Mouse (Mus musculus) leukemia stem cell, adult 10-12 weeks (primary cell): ENCODE measurements around the gene Lpcat4. TPM values are rescaled to one million over a fixed set of nuclear protein-coding genes. Genes with fewer than 3 reads are reported as not detected.

Experiments used
- polyA plus RNA-seq: library from polyadenylated mRNA; stranded (reverse); fragments of >175 nt; gene quantifications from 2 replicates; pipeline ENCODE4 v1.2.3, GENCODE M21; 2012; ENCODE audit warnings: low replicate concordance

The Lpcat4 gene
- 32.0 and 38.3 TPM in 2 replicates for polyA plus RNA-seq

DNA sequence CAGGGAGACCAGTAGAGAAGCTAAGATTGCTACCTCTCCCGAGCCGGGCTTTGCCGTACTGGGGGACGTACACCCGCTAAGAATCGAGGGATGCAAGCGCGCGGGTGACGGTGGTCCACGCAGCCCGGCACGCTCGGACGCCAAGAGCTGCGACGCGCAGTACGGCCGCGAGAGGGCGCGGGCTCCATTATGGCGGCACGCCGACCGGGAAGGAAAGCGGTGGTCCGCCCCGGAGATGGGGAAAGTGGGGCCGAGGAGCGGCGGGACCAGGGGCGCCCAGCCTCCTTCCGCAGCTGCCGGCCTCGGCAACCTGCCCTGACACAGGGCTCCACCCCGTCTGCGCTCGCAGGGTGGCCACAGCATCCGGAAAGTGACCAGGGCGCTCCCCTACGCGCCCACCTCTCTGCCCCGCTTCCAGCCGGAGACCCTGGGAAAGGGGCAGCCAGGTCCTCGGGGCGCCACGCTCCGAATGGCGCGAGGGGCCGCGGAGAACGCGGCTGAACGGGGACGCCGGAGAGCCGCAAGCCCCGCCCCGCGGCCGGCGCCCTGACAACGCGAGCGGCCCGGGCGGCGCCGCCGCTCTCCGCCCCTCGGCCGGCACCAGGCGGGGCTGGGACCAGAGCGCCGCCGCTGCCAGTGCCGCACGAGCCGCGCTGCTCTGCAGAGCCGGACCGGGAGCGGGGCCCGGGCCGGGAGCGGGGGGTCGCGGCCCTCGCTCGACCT, at the start of gene Lpcat4:
Lpcat4 (plus strand) TSS at position 257 of the 723 bp plus-strand sequence.

DNA sequence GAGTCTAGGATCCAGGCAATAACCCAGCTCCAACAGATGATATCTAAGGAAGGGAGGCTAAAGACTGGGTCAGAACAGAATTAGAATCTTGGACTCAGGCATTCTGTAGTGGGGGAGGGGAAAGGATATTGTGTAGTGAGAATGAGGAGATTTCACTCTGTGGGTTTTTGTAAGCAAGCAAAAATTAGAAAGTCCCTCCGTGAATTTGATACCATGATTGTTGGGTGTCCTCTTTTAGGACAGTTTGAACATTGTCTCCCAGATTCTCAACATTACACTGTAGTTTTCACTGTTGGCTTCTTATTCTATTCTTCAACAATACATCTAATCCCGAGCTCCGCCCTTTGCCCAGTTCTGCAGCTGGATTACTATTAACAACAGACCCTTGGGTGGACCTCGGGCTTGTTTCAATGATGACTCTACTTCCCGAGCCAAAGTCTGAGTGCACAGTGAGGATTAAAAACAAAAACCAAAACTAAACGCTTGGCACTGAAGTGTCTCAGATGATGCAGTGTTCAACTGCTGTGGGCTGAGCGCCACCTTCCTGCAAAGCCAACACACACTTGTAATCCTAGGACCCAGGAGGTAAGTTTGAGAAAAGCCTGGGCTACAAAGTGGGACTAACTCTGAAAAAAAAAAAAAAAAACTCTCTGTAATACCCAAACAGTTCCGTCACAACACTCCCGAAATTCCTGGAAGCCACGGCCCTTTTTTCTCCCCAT, 20.1 kb downstream of the Lpcat4 start, which contains the start of gene Nutm1:
Nutm1 (minus strand) TSS at position 51 of the 722 bp plus-strand sequence.

DNA sequence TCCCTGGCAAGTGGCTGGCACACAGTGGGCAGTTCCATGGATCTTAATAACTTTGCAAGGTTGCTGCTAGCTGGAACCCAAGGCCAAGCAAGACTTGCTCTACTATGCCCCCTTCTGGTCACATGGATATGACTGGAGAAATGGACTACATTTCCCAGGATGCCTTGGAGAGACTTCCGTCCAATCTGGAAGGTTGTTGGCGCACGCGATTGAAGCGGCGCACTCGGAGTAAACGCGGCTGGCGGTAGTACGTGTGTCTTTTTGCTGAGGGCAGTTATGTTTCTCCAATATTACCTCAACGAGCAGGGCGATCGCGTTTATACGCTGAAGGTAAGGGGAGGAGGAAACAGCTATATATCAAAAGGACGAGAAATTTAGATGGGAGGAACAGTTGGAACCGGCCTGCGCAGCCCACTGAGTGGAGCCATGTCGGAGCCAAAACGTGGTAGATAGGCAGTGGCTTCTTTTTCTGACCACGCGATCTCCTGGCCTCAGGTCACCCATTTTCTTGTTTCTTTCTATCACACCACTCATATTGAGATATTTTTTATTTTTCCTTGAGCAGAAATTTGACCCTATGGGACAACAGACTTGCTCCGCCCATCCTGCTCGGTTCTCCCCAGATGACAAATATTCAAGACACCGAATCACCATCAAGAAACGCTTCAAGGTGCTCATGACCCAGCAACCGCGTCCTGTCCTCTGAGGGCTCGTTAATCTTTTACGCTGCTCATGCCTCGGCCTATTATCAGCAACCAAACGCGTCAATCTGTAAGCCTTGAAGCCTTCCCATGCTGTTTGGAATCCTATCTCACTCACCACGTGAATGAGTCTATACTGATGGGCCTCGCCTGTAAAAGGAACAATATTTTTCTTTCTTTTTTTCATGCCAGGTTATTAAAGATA, 22.7 kb downstream of the Lpcat4 start, which contains the start of gene Nop10:
Nop10 (plus strand) TSS at position 179 of the 906 bp plus-strand sequence.

DNA sequence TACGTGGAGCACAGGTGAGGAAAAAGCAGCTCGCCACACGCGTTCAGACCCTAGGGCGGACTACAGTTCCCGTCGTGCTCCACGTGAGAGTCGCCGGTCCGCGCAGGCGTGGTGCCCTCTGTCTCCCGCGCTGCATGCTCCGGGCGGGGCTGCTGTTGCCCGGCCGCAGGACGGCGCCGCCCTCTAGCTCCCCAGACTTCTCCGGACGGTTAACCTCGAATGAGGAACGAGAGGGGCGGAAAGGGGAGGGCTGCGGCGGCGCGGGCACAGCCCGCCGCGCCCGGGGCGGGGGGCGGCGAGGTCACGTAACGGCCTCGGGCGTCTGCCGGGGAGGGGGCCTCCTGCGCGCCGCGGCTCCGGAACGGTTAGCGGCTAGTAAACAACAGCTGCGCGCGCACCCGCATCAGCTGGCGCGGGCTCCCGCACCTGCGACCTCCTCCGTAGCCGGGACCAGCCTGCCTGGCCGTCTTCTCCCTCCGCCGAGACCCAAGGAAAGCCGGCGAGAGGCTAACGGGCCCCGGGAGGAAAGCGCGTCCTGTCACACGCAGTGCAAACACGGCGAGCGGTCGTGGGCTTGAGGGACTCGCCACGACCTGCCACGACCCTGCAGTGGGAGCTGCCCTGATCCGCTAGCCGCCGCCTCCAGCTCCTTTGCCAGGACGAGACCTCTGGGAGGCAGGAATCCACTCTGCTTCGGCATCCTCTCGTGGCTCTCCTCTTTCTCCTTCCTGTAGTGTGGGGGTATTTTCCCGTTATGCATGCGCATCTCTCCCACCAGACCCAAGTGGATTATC, 26.4 kb downstream of the Lpcat4 start, which contains the start of gene Slc12a6:
Slc12a6 (plus strand) TSS at position 378 of the 794 bp plus-strand sequence.

DNA sequence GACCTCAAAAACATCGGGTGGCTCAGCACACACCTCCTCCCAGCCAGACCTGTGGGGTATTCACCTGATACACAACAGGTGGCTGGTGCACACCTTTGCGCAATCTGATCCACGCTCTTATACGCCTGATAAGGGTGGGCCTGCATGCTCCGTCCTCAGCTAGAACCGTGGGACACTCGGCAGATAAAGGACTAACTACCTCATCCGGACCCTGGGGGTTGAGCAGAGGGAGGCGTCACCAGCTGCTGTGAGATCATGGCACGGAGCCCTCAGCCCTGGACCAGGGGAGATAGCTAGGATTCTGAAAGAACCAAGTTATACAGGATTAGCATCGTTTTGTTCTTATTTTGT, 26.9 kb downstream of the Lpcat4 start, which contains the start of gene Gm21985:
Gm21985 (plus strand) TSS at position 73 of the 351 bp plus-strand sequence.

Other genes with a start within 250 kb of the Lpcat4 start
- not detected in 2 replicates for gene Olfr1309, start 249.2 kb upstream of the Lpcat4 start, polyA plus RNA-seq
- gene Olfr1310, start 226.8 kb upstream of the Lpcat4 start, polyA plus RNA-seq: not detected in 2 replicates
- gene Olfr1311, start 215.1 kb upstream of the Lpcat4 start, polyA plus RNA-seq: not detected in 2 replicates
- gene Olfr1312, start 189.2 kb upstream of the Lpcat4 start, polyA plus RNA-seq: 0.03 TPM in 1 of 2 replicates, not detected in the other
- gene Olfr1313, start 161.6 kb upstream of the Lpcat4 start, polyA plus RNA-seq: not detected in 2 replicates
- gene Olfr1314, start 142.7 kb upstream of the Lpcat4 start, polyA plus RNA-seq: not detected in 2 replicates
- gene Olfr1315-ps1, start 124.0 kb upstream of the Lpcat4 start, polyA plus RNA-seq: not detected in 2 replicates
- gene Olfr1316, start 104.5 kb upstream of the Lpcat4 start, polyA plus RNA-seq: not detected in 2 replicates
- not detected in 2 replicates for gene Olfr1317, start 99.1 kb upstream of the Lpcat4 start, polyA plus RNA-seq
- not detected in 2 replicates for gene Olfr1318, start 85.3 kb upstream of the Lpcat4 start, polyA plus RNA-seq
- gene Nutm1, start 19.8 kb downstream of the Lpcat4 start, polyA plus RNA-seq: not detected in 2 replicates
- 71.1 and 91.1 TPM in 2 replicates for gene Nop10, start 22.5 kb downstream of the Lpcat4 start, polyA plus RNA-seq
- 7.6 and 8.0 TPM in 2 replicates for gene Slc12a6, start 26.4 kb downstream of the Lpcat4 start, polyA plus RNA-seq
- not detected in 2 replicates for gene Gm21985, start 26.8 kb downstream of the Lpcat4 start, polyA plus RNA-seq
- 17.6 and 36.6 TPM in 2 replicates for gene Emc4, start 128.6 kb downstream of the Lpcat4 start, polyA plus RNA-seq
- gene Katnbl1, start 139.7 kb downstream of the Lpcat4 start, polyA plus RNA-seq: 1.7 and 2.7 TPM in 2 replicates
- gene Emc7, start 215.5 kb downstream of the Lpcat4 start, polyA plus RNA-seq: 0.33 and 1.9 TPM in 2 replicates
- gene Chrm5, start 241.3 kb downstream of the Lpcat4 start, polyA plus RNA-seq: not detected in 2 replicates